Mouse (Mus musculus) adrenal gland, adult 8-10 months (tissue): ENCODE measurements at regions not wholly inside any gene's neighbourhood (a gene's known extent, or its start where the extent isn't known, plus 50 kb on each side); places are given as distances from the start of the nearest gene placed in this dataset.

Experiments
- DNase-seq: peaks from one replicate; pipeline ENCODE4 v3.0.0; 2022

GRCm38 (mm10) chr8:128166097-128166496, 192.3 kb upstream of the Nrp1 start:
- DNase-seq = no peak

- no peak for DNase-seq
Observed at GRCm38 (mm10) chr8:128168819-128169218, 189.6 kb upstream of the Nrp1 start.

- DNase-seq = peak; percentile 21
Observed at GRCm38 (mm10) chr8:128171116-128171515, 187.3 kb upstream of the Nrp1 start.

GRCm38 (mm10) chr8:128180214-128180613, 178.2 kb upstream of the Nrp1 start:
- DNase-seq = no peak

- DNase-seq = no peak
Observed at GRCm38 (mm10) chr8:128183081-128183480, 175.3 kb upstream of the Nrp1 start.

GRCm38 (mm10) chr8:128188321-128188720, 170.1 kb upstream of the Nrp1 start:
- no peak for DNase-seq

- no peak for DNase-seq
Observed at GRCm38 (mm10) chr8:128193293-128193887, 165.0 kb upstream of the Nrp1 start.

- no peak for DNase-seq
Observed at GRCm38 (mm10) chr8:128200815-128201214, 157.6 kb upstream of the Nrp1 start.

GRCm38 (mm10) chr8:128201635-128202034, 156.8 kb upstream of the Nrp1 start:
- no peak for DNase-seq

- no peak for DNase-seq
Observed at GRCm38 (mm10) chr8:128202158-128202886, 156.1 kb upstream of the Nrp1 start.

- DNase-seq = no peak
Observed at GRCm38 (mm10) chr8:128204803-128205202, 153.6 kb upstream of the Nrp1 start.

- DNase-seq = no peak
Observed at GRCm38 (mm10) chr8:128207138-128207537, 151.3 kb upstream of the Nrp1 start.

- DNase-seq = no peak
Observed at GRCm38 (mm10) chr8:128210761-128211160, 147.6 kb upstream of the Nrp1 start.

- DNase-seq = no peak
Observed at GRCm38 (mm10) chr8:128212223-128212622, 146.2 kb upstream of the Nrp1 start.

GRCm38 (mm10) chr8:128214256-128214655, 144.1 kb upstream of the Nrp1 start:
- DNase-seq = no peak

- DNase-seq = no peak
Observed at GRCm38 (mm10) chr8:128218886-128219285, 139.5 kb upstream of the Nrp1 start.

- DNase-seq = peak; percentile 44
Observed at GRCm38 (mm10) chr8:128219539-128219938, 138.9 kb upstream of the Nrp1 start.

GRCm38 (mm10) chr8:128223092-128223491, 135.3 kb upstream of the Nrp1 start:
- no peak for DNase-seq

- no peak for DNase-seq
Observed at GRCm38 (mm10) chr8:128223522-128223921, 134.9 kb upstream of the Nrp1 start.

- DNase-seq = no peak
Observed at GRCm38 (mm10) chr8:128225123-128225522, 133.3 kb upstream of the Nrp1 start.

GRCm38 (mm10) chr8:128235071-128235470, 123.3 kb upstream of the Nrp1 start:
- no peak for DNase-seq

GRCm38 (mm10) chr8:128235527-128235926, 122.9 kb upstream of the Nrp1 start:
- DNase-seq = no peak

GRCm38 (mm10) chr8:128236097-128236496, 122.3 kb upstream of the Nrp1 start:
- DNase-seq = no peak

- DNase-seq = no peak
Observed at GRCm38 (mm10) chr8:128238948-128239347, 119.5 kb upstream of the Nrp1 start.
